Mouse (Mus musculus) lung, adult 2 months (tissue): ENCODE measurements around the gene Gm49384. TPM values are rescaled to one million over a fixed set of nuclear protein-coding genes. Genes with fewer than 3 reads are reported as not detected.
A peak's percentile ranks its signal among the peaks of the same experiment; 100 is the strongest.

Experiments used
- DNase-seq: peaks from one replicate; pipeline ENCODE4 v3.0.0; 2022
- H3K4me1 ChIP-seq: fragments of 200-500 bp; 2 replicates; pipeline ENCODE4 v1.6.1; 2011; ENCODE audit warnings: low read length; ENCODE audit not compliant: control insufficient read depth, insufficient read depth
- H3K4me3 ChIP-seq: fragments of 200-500 bp; replicated peaks from 2 replicates; pipeline ENCODE3; 2011; ENCODE audit warnings: low read depth, mild to moderate bottlenecking, control low read depth, low read length; ENCODE audit errors: extremely low read depth
- CTCF ChIP-seq: fragments of 200-500 bp; IDR thresholded peaks from 2 replicates; pipeline ENCODE4 v1.5.1; 2011; ENCODE audit warnings: mild to moderate bottlenecking, low read length, control low read depth; ENCODE audit not compliant: insufficient read depth
- POLR2A ChIP-seq: fragments of 200-500 bp; IDR thresholded peaks from 2 replicates; pipeline ENCODE4 v1.6.1; 2011; ENCODE audit warnings: low read depth, mild to moderate bottlenecking, control low read depth, low read length, borderline replicate concordance; ENCODE audit errors: extremely low read depth
- WGBS: fragments of 180-500 bp; shearing (Covaris S2); methylation state at CpG from one replicate; pipeline ENCODE4 v1.1.7; 2018; 5-methylcytosine and 5-hydroxymethylcytosine counted together
- polyA plus RNA-seq: library from polyadenylated mRNA; depleted of rRNA; stranded (reverse); fragments of >200 nt; gene quantifications from 2 replicates; pipeline ENCODE4 v1.2.3, GENCODE M21; 2012

The Gm49384 gene
- polyA plus RNA-seq, 1 experiment = not detected

DNA sequence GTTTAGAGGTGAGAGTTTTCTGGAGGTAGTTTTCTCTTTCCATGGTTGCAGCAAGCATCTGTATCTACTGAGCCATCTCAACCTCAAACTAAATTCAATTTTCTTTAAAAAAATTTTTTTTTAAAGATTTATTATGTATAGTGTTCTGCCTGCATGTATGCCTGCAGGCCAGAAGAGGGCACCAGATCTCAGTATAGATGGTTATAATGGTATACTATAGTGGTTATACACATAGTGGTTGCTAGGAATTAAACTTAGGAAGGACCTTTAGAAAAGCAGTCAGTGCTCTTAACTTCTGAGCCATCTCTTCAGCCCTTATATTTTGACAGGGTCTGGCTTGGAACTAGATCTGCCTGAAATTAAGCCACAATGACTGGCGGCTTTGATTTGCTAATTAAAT, 13.5 kb downstream of the Gm49384 start:
- TF ChIP-seq POLR2A = no peak
- TF ChIP-seq CTCF = no peak
- DNase-seq = no peak

DNA sequence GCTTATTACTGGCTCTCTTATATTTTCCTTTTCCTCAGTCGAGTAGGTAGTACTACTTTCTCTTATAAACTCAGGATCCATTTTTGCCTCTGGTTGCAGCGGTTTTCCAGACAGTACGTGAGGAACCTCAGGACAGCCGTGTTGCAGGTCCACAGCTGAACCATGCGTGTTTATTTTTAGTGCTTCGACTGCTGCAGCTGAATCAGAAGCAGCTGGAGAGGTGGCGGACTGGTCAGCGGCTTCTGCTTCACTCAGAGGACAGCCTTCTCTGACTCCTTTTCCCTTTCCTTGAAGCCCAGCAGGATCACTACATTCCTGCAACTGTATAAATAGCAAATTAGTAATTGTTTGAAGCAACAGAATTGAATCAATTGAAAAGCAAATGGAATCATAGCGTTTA, 14.0 kb downstream of the Gm49384 start:
- H3K4me3 ChIP-seq = no peak overlapping the region
- peaks cover 11% of the 10 kb centered on the region for H3K4me1 ChIP-seq
- no peak for TF ChIP-seq POLR2A
- no peak for TF ChIP-seq CTCF
- DNase-seq = no peak
- 87% methylated on average over 9 of the region's 9 CpGs for WGBS

More for the DNA sequence above, 13.5 kb downstream of the Gm49384 start:
- 95% methylated on average over 1 of the region's 1 CpGs for WGBS
- Histone ChIP-seq H3K4me1 (peaks cover 7% of the 10 kb centered on the region), H3K4me3 (no peak overlapping the region)

DNA sequence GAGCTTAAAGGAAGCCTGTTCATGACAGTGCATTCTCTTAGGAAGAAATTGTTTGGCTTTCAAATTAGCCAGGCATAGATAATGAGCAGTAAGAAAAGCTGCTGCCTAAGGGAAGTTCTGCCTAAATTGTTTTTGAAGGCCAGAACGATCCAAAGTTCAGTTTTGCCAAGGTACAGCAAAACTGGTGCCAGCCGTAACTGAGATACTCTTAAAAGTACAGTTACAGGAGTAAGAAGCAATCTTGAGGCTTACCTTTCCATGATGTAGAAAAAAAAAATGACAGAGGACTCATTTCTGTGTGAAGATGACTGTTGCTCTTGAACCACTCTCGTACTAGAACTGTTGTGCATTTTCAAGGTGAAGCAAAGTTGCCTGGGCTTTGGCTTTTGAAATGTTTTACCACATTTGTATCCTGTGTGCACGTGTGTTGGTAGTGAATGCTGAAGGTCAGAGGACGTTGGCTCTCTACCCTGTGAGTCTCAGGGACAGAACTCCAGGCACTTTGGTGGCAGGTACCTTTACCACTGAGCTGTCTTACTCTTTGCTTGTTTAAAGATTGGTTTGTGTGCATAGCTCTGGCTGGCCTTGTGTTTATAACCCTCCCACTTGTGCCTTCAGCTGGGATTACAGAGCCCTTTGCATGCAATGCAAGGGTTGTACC, 17.1 kb downstream of the Gm49384 start:
- no peak for DNase-seq
- peaks cover 13% of the 10 kb centered on the region for H3K4me1 ChIP-seq
- TF ChIP-seq CTCF = no peak
- no peak for TF ChIP-seq POLR2A
- H3K4me3 ChIP-seq = no peak overlapping the region
- 53% methylated on average over 5 of the region's 5 CpGs for WGBS

DNA sequence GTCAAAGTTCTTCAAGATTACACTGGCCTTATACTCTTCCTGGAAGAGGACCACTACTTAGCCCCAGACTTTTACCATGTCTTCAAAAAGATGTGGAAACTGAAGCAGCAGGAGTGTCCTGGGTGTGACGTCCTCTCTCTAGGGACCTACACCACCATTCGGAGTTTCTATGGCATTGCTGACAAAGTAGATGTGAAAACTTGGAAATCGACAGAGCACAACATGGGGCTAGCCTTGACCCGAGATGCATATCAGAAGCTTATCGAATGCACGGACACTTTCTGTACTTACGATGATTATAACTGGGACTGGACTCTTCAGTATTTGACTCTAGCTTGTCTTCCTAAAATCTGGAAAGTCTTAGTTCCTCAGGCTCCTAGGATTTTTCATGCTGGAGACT, 18.7 kb downstream of the Gm49384 start:
- peak overlapping the region; percentile 36 for H3K4me3 ChIP-seq
- no peak for DNase-seq

DNA sequence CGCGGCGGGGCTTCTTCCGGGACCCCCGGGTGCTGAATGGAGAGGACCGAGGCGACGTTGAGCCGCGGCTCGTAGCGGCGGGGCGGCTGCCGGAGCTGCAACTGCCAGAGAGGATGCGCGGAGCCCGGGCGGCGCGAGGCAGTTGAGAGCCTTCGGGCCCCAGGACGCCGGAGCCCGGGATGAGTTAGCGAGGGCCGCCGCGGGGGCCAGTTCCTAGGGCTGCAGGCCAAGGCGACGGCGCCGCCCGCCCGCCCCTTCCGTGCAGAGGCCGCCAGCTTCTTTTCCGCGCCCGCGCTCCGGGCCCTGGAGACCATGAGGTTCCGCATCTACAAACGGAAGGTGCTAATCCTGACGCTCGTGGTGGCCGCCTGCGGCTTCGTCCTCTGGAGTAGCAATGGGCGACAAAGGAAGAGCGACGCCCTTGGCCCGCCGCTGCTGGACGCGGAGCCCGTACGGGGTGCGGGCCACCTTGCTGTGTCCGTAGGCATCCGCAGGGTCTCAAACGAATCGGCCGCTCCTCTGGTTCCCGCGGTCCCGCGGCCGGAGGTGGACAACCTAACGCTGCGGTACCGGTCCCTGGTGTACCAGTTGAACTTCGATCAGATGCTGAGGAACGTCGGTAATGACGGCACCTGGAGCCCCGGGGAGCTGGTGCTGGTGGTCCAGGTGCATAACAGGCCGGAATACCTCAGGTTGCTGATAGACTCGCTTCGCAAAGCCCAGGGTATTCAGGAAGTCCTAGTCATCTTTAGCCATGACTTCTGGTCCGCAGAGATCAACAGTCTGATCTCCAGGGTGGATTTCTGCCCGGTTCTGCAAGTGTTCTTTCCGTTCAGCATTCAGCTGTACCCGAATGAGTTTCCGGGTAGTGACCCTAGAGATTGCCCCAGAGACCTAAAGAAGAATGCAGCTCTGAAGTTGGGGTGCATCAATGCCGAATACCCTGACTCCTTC, 19.4 kb downstream of the Gm49384 start:
- WGBS = 1% methylated on average over 86 of the region's 86 CpGs
- Histone ChIP-seq H3K4me3 (peak overlapping the region; percentile 98), H3K4me1 (peaks cover 13% of the 10 kb centered on the region)
- no peak for DNase-seq
- TF ChIP-seq CTCF = no peak
- TF ChIP-seq POLR2A = no peak

More for the DNA sequence above, 18.7 kb downstream of the Gm49384 start:
- H3K4me1 ChIP-seq = peaks cover 13% of the 10 kb centered on the region
- TF ChIP-seq POLR2A = no peak
- TF ChIP-seq CTCF = no peak
- WGBS = 61% methylated on average over 7 of the region's 7 CpGs

DNA sequence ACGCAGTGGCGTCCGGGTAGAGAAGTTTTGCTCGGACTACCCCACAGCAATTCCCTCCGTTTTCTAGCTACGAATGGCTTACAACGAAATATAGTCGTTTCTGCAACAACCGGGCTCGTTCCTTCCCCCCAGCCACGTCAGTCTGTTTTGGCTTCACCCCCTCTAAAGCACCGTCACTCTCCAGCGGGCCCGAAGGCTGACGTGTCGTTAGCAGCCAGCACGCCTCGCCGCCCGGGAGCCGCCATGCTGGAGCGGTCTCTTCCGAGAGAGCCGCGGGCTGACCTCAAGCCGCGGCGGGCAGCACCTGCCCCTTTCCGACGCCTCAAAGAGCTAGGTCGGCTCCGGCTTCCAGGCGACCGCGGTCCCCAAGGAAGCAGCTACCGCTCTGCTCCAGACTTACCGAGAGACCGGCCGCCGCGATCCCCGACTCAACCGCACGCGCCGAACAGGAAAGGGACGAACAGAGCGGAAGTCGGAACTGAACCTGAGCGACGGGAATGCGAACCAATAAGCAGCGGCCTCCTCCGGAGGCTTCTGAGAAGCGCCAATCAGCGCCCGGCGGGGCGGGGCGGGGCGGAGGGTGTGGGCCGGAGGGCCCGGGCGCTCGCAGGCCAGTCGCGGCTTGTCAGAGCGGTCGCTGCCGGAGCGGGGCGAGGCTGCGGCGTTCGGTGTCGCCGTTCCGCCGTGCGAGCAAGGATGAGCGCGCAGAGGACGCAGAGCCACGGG, 20.3 kb downstream of the Gm49384 start, which contains the start of the genes Rpl36al and Mgat2:
Gene Rpl36al, minus strand, starts transcription at position 501 of the 726 bp plus-strand sequence.
Gene Mgat2, plus strand, starts transcription at position 575 of the 726 bp plus-strand sequence.
- Histone ChIP-seq H3K4me3 (peak within 1 kb of the TSS; percentile 98), H3K4me1 (peaks cover 13% of the 10 kb centered on the region)
- WGBS = under 1% methylated on average over 84 of the region's 84 CpGs
- TF ChIP-seq CTCF (no peak), POLR2A (peak; percentile 90)
- DNase-seq = peak; percentile 99

DNA sequence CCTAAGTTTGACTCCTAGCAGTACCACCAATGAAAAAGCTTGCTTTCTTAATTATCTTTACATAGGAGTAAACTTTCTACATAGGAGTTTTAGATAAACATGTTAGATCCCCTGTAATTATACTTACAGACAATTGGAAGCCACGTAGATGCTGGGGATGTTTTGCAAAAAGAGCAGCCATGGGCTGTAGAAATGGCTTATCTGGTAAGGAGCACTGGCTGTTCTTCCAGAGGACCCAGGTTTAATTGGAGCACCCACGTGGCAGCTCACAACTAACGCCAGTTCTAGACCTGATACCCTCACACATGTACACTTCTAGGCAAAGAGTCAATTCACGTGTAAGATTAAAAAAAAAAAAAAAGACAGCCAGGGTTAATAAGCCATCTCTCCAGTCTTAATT, 22.3 kb downstream of the Gm49384 start:
- no peak for DNase-seq
- TF ChIP-seq CTCF (no peak), POLR2A (no peak)
- Histone ChIP-seq H3K4me3 (no peak overlapping the region), H3K4me1 (peaks cover 8% of the 10 kb centered on the region)
- WGBS = 92% methylated on average over 4 of the region's 4 CpGs

DNA sequence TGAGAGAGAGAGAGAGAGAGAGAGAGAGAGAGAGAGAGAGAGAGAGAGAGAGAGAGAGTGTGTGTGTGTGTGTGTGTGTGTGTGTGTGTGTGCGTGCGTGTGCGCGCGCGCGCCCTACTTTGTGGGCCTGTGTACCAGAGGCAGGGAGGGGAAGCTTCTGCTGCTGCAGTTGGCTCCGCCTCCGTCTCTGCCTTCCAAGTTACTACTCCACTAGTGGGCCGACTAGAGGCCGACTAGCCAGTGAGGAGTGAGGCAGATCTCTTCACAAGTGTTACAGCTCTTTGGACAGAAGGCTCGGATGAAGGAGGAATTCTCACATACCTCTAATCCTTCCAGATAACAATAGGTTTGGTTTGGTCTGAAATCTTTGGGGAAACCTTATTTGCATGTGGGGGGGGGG, 24.7 kb downstream of the Gm49384 start:
- TF ChIP-seq POLR2A = no peak
- TF ChIP-seq CTCF = no peak
- WGBS = 53% methylated on average over 11 of the region's 12 CpGs
- no peaks in the 10 kb centered on the region for H3K4me1 ChIP-seq
- no peak for DNase-seq
- no peak overlapping the region for H3K4me3 ChIP-seq

DNA sequence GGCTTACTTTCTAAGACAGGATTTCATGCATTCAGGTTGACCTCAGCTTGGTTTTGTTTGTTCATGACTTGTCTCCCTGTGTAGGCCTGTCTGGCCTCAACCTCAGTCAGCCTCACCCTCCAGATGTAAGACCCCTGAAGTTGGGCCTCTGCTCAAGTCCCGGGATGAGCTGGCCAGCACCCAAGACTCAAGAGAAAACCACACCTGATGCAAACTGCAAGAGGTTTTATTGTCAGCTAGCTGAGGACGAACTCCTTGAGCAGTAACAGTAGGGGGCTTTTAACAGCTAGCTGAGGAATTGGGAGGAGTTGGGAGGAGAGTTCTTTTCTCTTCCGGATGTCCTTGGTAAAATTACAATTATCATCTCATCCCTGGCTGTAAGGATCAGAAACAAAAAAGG, 26.5 kb downstream of the Gm49384 start:
- 86% methylated on average over 3 of the region's 3 CpGs for WGBS

More for the DNA sequence above, 26.5 kb downstream of the Gm49384 start:
- TF ChIP-seq CTCF (no peak), POLR2A (no peak)
- Histone ChIP-seq H3K4me3 (no peak overlapping the region), H3K4me1 (no peaks in the 10 kb centered on the region)
- no peak for DNase-seq
